Mouse (Mus musculus) embryonic facial prominence, embryonic 13.5 days (tissue): ENCODE results near the gene Tcf25. TPM values are rescaled to one million over a fixed set of nuclear protein-coding genes. Genes with fewer than 3 reads are reported as not detected.
A peak's percentile ranks its signal among the peaks of the same experiment; 100 is the strongest.

ENCODE experiments used
- ATAC-seq: fragments of 200-750 bp; cut with Nextera tagmentation; 2 replicates; pipeline ENCODE4 v1.8.0; 2017; ENCODE audit warnings: low read depth; ENCODE audit not compliant: insufficient number of reproducible peaks, insufficient read depth, low FRiP score, low TSS enrichment
- H3K27ac ChIP-seq: fragments of 300-500 bp; sonication (generic); 2 replicates; pipeline ENCODE4 v1.5.1; 2015; ENCODE audit warnings: moderate library complexity, mild to moderate bottlenecking, inconsistent platforms
- H3K27me3 ChIP-seq: fragments of 300-500 bp; sonication (generic); 2 replicates; pipeline ENCODE4 v1.6.1; 2015; ENCODE audit warnings: mild to moderate bottlenecking, inconsistent platforms
- H3K36me3 ChIP-seq: fragments of 300-500 bp; sonication (generic); 2 replicates; pipeline ENCODE4 v1.6.1; 2015; ENCODE audit warnings: mild to moderate bottlenecking, inconsistent platforms
- H3K4me1 ChIP-seq: fragments of 300-500 bp; sonication (generic); 2 replicates; pipeline ENCODE4 v1.6.1; 2015; ENCODE audit warnings: inconsistent platforms
- H3K4me2 ChIP-seq: fragments of 300-500 bp; sonication (generic); 2 replicates; pipeline ENCODE4 v1.6.1; 2015; ENCODE audit warnings: moderate library complexity, mild to moderate bottlenecking, inconsistent platforms
- H3K4me3 ChIP-seq: fragments of 300-500 bp; sonication (generic); 2 replicates; pipeline ENCODE4 v1.5.1; 2015; ENCODE audit warnings: mild to moderate bottlenecking, inconsistent platforms
- H3K9ac ChIP-seq: fragments of 300-500 bp; sonication (generic); 2 replicates; pipeline ENCODE4 v1.6.1; 2015; ENCODE audit warnings: mild to moderate bottlenecking, inconsistent platforms
- H3K9me3 ChIP-seq: fragments of 300-500 bp; sonication (generic); 2 replicates; pipeline ENCODE4 v1.6.1; 2016; ENCODE audit warnings: inconsistent platforms
- WGBS: fragments of 180-500 bp; shearing (Covaris S2); methylation state at CpG from one replicate; pipeline ENCODE4 v1.1.7; 2015; ENCODE audit warnings: mixed read lengths; 5-methylcytosine and 5-hydroxymethylcytosine counted together
- polyA plus RNA-seq: library from polyadenylated mRNA; unstranded; fragments of >200 nt; fragmentation: Nextera tagmentation; extraction: Ambion mirVana; gene quantifications from 2 replicates; pipeline ENCODE4 v1.2.1, GENCODE M21; 2015

The Tcf25 gene
- polyA plus RNA-seq, 1 experiment from 2014 or later, result 162 TPM

DNA sequence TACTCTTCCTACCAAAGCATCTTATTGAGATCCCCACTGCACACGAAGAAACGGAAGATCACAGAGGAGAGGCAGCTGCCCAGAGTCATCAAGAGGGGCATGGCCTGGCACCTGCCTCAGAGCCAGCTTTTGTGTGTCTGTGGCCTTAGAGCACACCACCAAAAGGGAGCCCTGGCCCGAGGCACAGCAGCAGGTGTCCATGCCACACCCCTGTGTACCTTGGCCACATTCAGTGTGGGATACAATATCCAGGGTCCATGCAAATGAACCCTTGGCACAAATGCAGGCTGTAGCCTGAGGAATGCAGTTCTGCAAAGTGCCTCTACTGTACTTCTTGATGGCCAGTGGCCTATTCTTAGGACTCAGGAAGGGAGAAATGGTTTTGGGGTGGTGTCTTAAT lies 36.1 kb upstream of the Tcf25 start:
- Histone ChIP-seq H3K27me3 (peaks cover 21% of the 10 kb centered on the region), H3K36me3 (no peaks in the 10 kb centered on the region), H3K4me2 (no peak overlapping the region), H3K4me3 (no peak overlapping the region), H3K9me3 (peaks cover 3% of the 10 kb centered on the region), H3K4me1 (peaks cover 14% of the 10 kb centered on the region), H3K9ac (no peak overlapping the region), H3K27ac (no peak overlapping the region)
- no peak for ATAC-seq
- WGBS, result 81% methylated on average over 3 of the region's 3 CpGs

DNA sequence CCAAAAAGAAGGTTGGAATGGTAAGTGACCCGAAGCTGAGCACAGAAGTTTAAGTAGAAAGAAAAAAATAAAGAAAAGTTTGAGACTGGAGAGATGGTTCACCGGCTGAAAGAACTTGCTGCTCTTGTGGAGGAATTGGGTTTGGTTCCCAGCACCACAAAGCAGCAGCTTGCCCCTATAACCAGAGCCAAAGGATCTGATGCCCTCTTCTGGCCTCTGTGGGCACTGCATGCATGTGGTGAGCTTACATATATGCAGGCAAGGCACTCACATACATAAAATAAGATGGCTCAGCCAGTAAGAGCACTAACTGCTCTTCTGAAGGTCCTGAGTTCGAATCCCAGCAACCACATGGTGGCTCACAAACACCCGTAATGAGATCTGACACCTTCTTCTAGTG lies 33.5 kb upstream of the Tcf25 start:
- Histone ChIP-seq H3K4me2 (no peak overlapping the region), H3K4me1 (peaks cover 9% of the 10 kb centered on the region), H3K9me3 (peaks cover 3% of the 10 kb centered on the region), H3K36me3 (no peaks in the 10 kb centered on the region), H3K27ac (no peak overlapping the region), H3K9ac (no peak overlapping the region), H3K4me3 (no peak overlapping the region), H3K27me3 (no peaks in the 10 kb centered on the region; the same call in 1 of the 2 replicates)
- WGBS, result 92% methylated on average over 4 of the region's 4 CpGs
- ATAC-seq, result no peak

DNA sequence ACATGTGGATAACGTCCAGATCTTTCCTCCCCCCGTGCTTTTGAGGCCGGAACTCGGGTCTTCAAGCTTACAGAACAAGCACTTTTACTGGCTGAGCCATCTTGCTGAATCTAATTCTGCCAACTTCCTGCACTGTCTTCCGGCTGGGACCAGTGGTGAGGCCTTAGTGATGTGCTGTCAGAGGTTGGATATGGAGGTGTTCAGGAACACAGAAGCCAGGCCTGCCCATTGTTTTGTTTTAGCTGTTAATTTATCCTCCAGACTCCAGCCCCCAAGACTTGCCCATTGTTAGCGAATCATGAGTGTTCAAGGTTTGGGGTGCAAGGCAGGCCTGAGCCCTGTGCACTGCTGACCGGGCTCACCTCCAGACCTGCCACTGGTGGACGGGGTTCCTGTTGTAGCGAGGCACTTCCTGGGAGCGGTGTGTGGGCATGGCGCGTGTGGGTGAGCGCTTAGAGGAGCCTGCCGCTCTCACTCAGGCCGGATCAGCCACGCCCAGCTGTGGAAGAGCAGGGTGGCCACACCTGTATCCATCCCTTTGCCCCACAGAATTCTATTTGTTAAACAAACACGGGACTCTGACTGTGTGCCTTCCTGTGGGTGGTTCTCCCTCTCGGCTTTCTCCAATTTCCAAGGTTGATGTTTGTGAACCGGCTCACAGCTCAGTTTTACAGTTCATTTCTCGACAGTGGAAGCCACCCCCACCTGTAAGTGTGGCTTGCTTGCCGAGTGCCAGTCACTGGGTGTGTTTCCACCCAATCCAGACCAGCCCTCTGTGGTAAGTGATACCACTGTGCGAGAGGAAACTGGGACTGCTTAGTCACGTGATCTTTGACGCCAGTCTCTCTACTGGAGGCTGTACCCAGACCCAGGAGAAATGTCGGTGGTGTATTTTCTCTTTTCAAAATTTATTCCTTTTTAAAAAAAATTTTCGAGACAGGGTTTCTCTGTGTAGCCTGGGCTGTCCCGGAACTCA lies 32.2 kb upstream of the Tcf25 start:
- Histone ChIP-seq H3K4me1 (peaks cover 9% of the 10 kb centered on the region), H3K4me3 (no peak overlapping the region), H3K9ac (no peak overlapping the region), H3K9me3 (peaks cover 3% of the 10 kb centered on the region), H3K4me2 (no peak overlapping the region), H3K27ac (no peak overlapping the region; the same call in 1 of the 2 replicates), H3K36me3 (no peaks in the 10 kb centered on the region), H3K27me3 (no peaks in the 10 kb centered on the region)
- no peak for ATAC-seq
- 82% methylated on average over 27 of the region's 27 CpGs for WGBS

DNA sequence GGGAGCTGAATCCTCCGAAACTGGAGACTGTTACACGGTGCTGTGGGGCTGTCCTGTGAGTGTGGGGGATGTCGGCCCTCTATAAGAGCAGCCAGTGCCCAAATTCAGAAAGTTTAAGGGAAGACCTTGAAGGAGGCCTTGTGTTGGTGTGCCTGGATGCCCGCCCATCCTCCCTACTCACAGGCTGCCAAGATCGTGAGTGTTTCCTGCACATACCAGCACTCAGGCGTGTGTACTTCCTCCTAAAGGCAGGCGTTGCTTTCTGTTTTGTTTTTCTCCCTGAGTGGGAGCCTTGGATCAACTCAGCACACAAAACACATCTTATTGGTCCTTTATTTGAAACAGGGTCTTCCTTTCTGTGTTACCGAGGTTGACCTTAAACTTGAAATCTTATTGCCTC lies 31.3 kb upstream of the Tcf25 start:
- no peak for ATAC-seq
- peaks cover 9% of the 10 kb centered on the region for H3K4me1 ChIP-seq
- H3K4me2 ChIP-seq, result no peak overlapping the region
- no peaks in the 10 kb centered on the region for H3K27me3 ChIP-seq
- no peak overlapping the region for H3K9ac ChIP-seq
- peaks cover 3% of the 10 kb centered on the region for H3K9me3 ChIP-seq
- 81% methylated on average over 8 of the region's 8 CpGs for WGBS
- H3K4me3 ChIP-seq, result no peak overlapping the region
- no peaks in the 10 kb centered on the region for H3K36me3 ChIP-seq
- H3K27ac ChIP-seq, result no peak overlapping the region

DNA sequence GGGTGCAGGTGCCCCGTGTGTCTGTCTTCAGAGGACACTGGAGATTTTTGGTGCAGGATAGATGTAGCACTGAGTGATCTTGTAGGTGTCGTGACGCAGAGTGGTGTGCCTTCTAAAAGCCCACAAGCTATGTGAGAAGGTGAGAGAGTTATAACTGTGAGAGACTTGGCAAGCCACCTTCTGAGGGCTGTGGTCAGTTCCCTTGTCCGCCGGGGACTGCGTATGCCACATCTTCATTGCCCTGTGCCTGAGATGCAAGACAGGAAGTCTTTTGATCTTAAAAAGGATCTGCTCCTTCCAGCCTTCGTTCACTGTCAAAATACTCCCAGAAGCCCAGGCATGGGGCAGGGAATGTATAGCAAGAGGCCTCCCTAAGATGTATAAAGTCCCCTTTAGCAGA lies 30.6 kb upstream of the Tcf25 start:
- Histone ChIP-seq H3K27ac (no peak overlapping the region), H3K4me2 (no peak overlapping the region), H3K27me3 (no peaks in the 10 kb centered on the region), H3K36me3 (no peaks in the 10 kb centered on the region), H3K9me3 (peaks cover 3% of the 10 kb centered on the region), H3K4me1 (peaks cover 12% of the 10 kb centered on the region), H3K9ac (no peak overlapping the region), H3K4me3 (no peak overlapping the region)
- 68% methylated on average over 7 of the region's 7 CpGs for WGBS
- no peak for ATAC-seq

DNA sequence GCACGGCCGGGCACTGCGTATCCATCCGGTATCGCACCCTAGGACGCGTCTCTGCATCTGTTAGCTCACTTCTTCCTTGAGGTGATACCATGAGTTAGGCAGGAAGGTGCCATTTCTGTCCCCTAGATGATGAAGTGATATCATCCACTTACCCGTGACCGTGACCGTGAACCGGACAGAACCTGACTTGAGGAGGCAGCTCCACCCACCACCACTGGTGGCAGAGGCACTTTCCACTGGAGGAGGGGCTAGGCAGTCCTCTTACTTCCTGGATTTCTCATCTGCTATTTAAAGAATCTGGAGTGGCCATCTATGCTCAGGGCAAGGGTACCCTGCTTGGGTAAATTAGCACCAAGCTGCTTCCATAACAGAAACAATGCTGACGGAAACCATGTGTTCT lies 30.1 kb upstream of the Tcf25 start:
- ATAC-seq, result no peak

DNA sequence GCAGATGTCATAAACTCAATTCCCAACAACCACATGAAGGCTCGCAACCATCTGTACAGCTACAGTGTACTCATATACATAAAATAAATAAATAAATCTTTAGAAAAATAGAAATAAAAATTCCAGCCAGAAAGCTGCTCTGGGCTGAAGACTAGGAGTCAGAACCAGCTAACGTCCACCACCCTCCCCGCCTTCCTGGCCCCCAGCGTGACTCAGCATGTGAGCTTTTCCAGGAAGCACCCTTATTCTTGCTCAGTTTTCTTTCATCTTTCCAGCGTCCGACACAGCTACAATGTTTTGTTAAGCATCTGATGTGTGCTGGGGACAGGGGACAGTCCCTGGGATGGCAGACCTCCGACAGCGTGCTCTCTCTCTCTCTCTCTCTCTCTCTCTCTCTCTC lies 28.4 kb upstream of the Tcf25 start:
- 77% methylated on average over 8 of the region's 8 CpGs for WGBS
- H3K9ac ChIP-seq, result no peak overlapping the region
- peaks cover under 1% of the 10 kb centered on the region for H3K9me3 ChIP-seq
- H3K27me3 ChIP-seq, result no peaks in the 10 kb centered on the region
- H3K4me3 ChIP-seq, result no peak overlapping the region
- no peaks in the 10 kb centered on the region for H3K36me3 ChIP-seq
- H3K27ac ChIP-seq, result no peak overlapping the region
- H3K4me2 ChIP-seq, result no peak overlapping the region
- ATAC-seq, result no peak
- H3K4me1 ChIP-seq, result peaks cover 26% of the 10 kb centered on the region

More for the DNA sequence above, 30.1 kb upstream of the Tcf25 start:
- no peak overlapping the region for H3K27ac ChIP-seq
- no peak overlapping the region for H3K9ac ChIP-seq
- H3K4me2 ChIP-seq, result no peak overlapping the region
- no peaks in the 10 kb centered on the region for H3K36me3 ChIP-seq
- H3K9me3 ChIP-seq, result peaks cover 3% of the 10 kb centered on the region
- peaks cover 17% of the 10 kb centered on the region for H3K4me1 ChIP-seq
- no peaks in the 10 kb centered on the region for H3K27me3 ChIP-seq
- WGBS, result 72% methylated on average over 12 of the region's 12 CpGs
- H3K4me3 ChIP-seq, result no peak overlapping the region

DNA sequence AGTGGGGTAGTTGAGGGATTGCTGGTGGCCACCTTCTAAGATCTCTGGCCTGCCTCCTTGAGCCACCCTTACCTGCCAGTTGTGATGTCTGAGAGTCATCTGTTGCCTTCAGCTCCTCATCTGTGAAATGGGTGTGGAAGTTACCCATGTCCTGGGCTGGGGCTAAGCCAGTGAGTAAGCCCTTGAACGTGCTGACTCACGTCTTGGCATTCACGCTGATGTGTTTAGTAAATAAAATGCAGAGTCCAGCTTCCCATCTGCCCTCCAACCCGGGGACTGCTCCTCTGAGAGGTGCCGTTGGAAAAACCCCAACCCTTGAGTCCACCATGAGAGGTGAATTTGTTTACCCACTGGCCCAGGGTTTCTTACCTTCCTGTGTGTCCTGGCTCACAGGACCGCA lies 27.7 kb upstream of the Tcf25 start:
- no peaks in the 10 kb centered on the region for H3K27me3 ChIP-seq
- no peak overlapping the region for H3K27ac ChIP-seq
- no peak overlapping the region for H3K4me3 ChIP-seq
- H3K36me3 ChIP-seq, result no peaks in the 10 kb centered on the region
- H3K4me2 ChIP-seq, result no peak overlapping the region
- H3K9me3 ChIP-seq, result no peaks in the 10 kb centered on the region
- 87% methylated on average over 6 of the region's 6 CpGs for WGBS
- no peak for ATAC-seq
- H3K4me1 ChIP-seq, result peaks cover 26% of the 10 kb centered on the region
- no peak overlapping the region for H3K9ac ChIP-seq

DNA sequence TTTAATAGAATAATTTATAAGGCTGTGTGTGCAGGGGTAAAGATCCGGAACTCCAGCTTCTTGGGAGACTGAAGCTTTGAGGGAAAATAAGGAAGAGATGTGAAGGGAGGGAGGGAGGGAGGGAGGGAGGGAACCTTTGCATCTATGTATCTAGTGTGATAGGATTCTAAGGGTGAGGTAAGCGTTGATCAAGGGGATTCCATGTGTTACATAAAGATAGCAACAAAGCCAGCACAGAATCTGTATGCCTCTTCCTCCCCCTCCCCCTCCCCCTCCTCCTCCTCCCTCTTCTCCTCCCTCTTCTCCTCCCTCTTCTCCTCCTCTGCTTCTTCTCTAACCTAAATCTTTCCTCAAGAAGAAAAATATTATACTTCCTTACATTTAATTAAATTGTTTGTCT lies 26.3 kb upstream of the Tcf25 start:
- Histone ChIP-seq H3K9ac (no peak overlapping the region), H3K4me3 (no peak overlapping the region), H3K4me2 (no peak overlapping the region), H3K4me1 (peaks cover 26% of the 10 kb centered on the region), H3K9me3 (no peaks in the 10 kb centered on the region), H3K27me3 (no peaks in the 10 kb centered on the region), H3K27ac (no peak overlapping the region), H3K36me3 (no peaks in the 10 kb centered on the region)
- 76% methylated on average over 2 of the region's 2 CpGs for WGBS
- ATAC-seq, result no peak

DNA sequence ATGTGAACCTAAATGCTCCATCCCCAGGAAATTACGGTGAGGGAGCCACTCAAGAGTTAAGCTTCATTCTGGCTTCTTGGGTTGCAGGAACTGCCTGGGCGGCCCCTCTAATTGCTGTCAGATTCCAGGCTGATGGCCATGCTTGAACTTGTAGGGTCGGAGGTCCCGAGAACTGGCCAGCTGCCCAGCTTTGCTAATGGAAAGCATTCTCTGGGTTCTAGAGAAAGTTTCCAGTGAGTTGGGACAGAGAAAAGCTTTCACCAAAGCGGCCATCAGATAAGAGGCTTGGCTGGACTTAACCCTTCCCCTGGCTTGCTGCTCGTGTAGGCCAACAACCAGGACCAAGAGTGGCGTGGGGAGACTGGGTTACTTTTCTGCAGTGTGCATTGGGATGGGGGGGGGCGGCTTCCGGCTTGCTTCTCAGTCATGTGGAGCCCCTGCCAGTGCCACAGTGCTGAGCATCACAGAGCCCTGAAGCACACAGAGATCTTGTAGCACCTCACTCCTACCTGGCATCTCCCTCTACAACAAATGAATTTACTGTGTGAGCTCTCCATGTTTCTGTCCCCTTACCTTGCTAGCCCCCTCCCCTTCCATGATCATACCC lies 25.2 kb upstream of the Tcf25 start:
- no peaks in the 10 kb centered on the region for H3K36me3 ChIP-seq
- no peaks in the 10 kb centered on the region for H3K27me3 ChIP-seq
- 0 out of 2 replicates have a peak overlapping the region, but pooled peaks have one; percentile 22 for H3K4me2 ChIP-seq
- no peaks in the 10 kb centered on the region for H3K9me3 ChIP-seq
- H3K9ac ChIP-seq, result no peak overlapping the region
- no peak overlapping the region for H3K4me3 ChIP-seq
- ATAC-seq, result 0 out of 2 replicates have a peak, but pooled peaks have one; percentile 29
- H3K27ac ChIP-seq, result peak overlapping the region; percentile 75
- peaks cover 25% of the 10 kb centered on the region for H3K4me1 ChIP-seq
- 19% methylated on average over 9 of the region's 9 CpGs for WGBS

DNA sequence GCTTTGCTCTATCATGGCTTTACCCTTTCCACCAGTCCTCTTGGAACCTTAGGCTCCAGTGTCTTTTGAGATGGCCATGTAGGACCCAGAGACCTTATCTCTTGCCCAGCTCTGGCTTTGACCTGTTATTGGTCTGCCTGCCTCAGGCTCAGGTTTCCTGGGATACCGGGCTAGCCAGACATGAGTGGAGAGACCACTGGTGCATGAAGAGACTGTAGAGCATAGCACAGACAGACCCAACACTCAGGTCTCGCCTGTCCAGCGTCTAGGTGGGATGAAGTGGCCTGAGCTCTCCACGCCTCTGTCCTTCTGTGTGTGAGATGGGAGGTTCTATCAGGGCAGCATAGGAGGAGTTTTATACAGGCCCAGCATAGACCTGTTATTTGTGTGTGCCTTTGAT lies 24.5 kb upstream of the Tcf25 start:
- Histone ChIP-seq H3K9ac (no peak overlapping the region), H3K4me1 (peaks cover 21% of the 10 kb centered on the region), H3K27me3 (no peaks in the 10 kb centered on the region; the same call in 1 of the 2 replicates), H3K36me3 (no peaks in the 10 kb centered on the region), H3K4me3 (no peak overlapping the region), H3K4me2 (no peak overlapping the region), H3K27ac (peak overlapping the region; percentile 75), H3K9me3 (no peaks in the 10 kb centered on the region)
- ATAC-seq, result no peak
- 76% methylated on average over 4 of the region's 4 CpGs for WGBS

DNA sequence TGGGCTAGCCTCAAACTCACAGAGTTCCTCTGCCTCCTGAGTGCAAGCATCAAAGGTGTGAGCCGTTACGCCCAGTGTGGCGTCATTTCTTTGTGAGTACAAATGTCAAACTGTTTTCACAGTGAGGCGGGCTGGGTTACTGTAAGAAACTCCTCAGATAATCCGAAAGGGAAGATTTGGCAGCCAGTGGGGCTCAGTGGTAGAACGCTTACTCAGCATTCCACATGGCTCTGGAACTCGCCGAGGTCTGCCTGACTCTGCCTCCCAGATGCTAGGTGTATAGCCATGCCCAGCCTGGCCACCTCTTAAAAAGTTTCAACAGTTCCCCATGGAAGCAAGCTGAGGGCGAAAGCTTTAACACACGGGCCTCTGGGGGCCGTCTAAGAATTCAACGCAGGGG lies 21.4 kb upstream of the Tcf25 start:
- ATAC-seq, result no peak
- peaks cover 22% of the 10 kb centered on the region for H3K4me1 ChIP-seq
- no peak overlapping the region for H3K27ac ChIP-seq
- no peak overlapping the region for H3K4me3 ChIP-seq
- no peaks in the 10 kb centered on the region for H3K9me3 ChIP-seq
- WGBS, result 81% methylated on average over 12 of the region's 12 CpGs
- no peak overlapping the region for H3K4me2 ChIP-seq
- H3K9ac ChIP-seq, result no peak overlapping the region
- no peaks in the 10 kb centered on the region for H3K36me3 ChIP-seq
- no peaks in the 10 kb centered on the region; the same call in 1 of the 2 replicates for H3K27me3 ChIP-seq
